Mouse (Mus musculus) hindlimb bud, embryonic 11.5 days (tissue): Measurements from ENCODE around the gene Srm.

ENCODE experiments used
- DNase-seq: peaks from one replicate; pipeline ENCODE4 v3.0.0-alpha.2; 2012; ENCODE audit warnings: low read depth, low spot score; ENCODE audit errors: extremely low spot score

Gene Srm

DNA sequence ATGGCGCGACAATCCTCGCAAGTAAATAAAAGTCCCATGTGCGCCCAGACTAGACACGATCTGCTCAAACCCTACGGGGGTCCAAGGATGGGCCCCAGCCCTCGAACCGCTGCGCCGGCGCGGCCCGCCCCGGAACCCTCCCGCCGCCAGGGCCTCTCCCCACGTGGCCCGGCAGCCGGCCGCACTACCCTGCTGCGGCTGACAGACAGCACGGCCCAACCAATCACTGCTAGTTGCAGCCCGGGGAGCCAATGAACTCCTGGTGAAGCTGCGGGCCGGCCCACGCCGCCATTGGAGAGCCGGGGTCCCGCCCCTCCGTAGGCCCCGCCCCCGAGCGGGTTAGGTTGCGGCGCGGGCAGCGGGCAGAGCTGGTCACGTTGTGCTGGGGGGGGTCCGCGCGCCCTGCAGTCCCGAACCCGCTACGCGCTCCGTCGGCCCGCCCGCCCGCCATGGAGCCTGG is at the start of gene Srm:
Gene Srm (plus strand): TSS at position 333 of the 460 bp plus-strand sequence.
- no peak for DNase-seq

DNA sequence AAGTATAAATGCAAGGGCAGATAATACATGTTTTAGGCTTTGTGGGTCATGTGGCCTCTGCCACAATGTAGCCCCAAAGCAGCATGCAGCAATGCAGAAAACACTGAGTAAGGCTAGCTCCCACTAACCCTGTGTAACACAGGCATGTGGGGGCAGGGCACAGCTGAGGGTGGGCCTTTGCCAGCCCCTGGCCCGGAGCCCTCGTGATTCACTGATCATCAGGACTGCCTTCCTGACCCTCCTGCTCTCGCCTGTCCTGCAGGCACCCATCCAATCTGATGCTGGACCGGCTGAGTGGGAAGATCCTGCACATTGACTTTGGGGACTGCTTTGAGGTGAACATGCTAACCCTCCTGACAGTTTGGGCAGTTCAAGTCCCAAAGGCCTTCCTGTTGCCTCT is 42.2 kb upstream of the Srm start:
- DNase-seq, result no peak

DNA sequence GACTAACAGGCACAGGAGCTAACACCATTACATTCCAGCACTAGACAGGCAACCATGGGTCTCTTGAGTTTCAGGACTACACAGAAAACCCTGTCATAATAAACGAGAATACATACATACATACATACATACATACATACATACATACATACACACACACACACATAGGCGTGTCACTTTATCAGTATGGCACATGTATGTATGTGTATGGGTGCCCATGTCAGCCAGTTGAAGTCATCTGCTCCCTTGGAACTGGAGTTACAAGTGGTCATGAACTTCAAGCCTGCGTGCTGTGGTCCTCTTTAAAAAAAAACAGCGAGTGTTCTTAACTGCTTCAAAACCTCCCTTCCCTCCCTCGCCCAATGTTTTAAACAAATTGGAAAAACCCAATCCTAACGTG is 33.5 kb upstream of the Srm start:
- DNase-seq, result no peak

DNA sequence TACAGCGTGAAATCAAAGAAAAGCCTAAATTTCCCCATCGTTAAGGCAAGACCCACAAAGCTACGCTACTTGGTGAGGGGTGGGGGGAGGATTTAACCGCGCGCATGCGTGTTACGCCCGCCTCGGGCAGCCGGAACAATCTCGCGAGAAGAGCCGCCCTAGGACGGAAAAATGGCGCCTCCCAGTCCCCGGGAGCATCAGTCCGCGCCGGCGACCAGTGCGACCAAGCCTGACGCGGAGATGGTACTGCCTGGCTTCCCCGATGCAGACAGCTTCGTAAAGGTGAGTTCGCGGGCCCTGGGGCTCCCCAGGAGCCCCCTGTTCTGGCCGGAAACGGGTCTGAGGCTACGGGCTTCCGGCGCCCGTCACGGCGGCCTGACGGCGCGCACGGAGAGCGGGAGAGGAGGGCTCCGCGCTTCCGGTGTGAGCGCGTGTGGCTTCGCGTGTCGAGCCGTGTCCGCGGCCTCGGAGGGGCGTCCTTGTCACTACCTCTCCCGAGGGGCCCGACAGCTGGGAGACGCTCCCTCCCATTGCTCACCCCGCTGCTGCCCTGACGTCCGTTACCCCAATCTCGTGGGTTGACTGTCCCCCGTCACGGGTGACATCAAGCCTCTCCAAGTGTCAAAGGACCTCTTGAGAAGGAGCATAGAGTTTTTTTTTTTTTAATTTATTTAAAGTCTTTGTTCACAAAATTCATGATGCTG is 32.9 kb upstream of the Srm start, which contains the start of gene Exosc10:
Gene Exosc10 (plus strand): TSS at position 133 of the 704 bp plus-strand sequence.
- DNase-seq, result peak; percentile 50

DNA sequence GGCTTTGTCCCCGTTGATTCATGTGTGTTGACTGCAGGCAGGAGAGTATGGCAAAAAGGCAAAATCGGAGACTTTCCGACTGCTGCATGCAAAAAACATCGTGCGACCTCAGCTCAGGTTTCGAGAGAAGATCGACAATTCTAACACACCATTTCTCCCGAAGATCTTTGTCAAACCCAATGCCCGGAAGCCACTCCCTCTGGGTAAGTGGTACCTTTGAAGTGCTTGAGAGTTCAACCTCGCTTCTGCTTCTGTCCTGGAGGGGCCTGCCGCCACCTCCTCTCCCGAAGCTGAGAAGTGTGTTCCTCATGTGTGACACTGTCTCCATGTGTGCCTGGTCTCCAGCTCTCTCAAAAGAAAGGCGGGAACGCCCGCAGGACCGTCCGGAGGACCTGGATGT is 28.6 kb upstream of the Srm start:
- DNase-seq, result no peak

DNA sequence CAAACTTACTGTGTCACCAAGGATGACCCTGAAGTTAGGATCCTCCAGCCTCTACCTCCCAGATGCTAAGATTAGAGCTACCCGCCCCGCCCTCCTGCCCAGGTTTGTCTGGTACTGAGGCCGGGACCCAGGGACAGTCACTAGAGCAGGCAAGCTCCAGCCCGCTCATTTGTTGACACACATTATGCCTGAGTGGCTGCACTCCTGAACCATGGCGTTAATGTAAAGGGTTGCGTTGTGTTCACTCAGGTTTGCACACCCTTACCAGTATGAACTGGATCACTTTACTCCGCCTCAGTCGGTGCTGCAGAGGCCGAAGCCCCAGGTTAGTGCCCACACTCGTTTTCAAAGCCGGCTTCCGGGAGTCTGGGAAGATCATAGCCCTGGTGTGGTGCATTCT is 27.7 kb upstream of the Srm start:
- no peak for DNase-seq

DNA sequence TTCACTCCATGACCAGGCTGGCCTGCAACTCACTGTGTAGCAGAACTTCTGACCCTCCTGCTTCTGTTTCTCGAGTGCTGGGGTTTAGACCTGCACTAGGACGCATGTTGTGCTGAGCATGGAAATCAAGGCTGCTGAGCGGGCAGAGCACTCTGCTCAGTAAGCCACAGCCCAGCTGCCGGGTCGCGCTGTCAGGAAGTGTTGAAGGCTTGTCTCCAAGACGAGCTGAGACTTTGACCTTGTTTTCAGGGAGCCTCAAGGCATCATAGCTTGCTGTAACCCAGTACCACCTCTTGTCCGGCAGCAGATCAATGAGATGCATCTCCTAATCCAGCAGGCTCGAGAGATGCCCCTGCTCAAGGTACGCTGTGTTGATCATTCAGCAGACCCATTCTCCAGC is 21.2 kb upstream of the Srm start:
- no peak for DNase-seq

DNA sequence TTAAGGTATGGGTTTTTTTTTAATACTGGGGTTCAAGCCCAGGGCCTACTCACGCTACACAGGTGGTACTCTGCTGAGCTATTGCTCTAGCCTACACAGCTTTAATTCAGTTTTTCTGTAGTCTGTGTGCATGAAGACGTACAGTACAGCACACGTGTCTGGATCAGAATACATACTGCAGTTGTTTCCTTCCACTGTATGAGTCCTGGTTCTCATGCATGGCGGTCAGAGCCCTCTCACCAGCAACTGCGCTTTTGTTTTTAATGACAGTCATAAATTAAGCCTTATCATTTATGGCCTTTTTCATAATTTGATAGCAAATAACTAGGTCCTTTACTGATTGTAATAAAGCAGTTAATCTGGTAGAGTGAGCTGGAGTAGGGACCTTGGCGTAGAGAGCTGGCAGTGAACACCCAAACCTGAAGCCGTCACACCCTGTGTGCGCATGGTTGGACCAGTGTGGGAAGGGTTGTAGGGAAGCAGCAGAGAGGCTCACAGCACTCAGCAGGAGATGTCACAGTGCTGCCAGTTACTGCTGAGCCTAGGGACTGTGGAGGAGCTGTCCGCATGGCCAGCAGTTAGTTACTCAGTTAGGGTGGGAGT is 20.5 kb upstream of the Srm start:
- no peak for DNase-seq

DNA sequence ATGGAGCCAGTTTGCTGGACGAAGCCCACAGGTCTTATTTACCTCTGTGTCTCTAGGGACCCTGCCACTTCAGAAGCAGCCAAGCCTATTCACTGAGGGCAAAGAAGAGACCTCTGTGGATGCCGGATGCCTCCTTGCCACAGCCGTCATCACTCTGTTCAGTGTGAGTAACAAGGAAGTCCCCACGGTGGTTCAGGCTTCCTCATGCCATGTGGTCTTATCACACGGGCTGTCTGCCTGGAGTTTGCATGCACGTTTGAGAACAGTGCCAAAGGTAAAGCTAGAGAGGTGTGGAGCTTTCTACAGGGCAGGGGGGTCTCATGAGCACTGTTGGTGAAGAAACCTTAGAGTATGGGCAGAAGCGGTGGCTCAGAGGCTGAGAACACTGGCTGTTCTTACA is 18.1 kb upstream of the Srm start:
- no peak for DNase-seq

DNA sequence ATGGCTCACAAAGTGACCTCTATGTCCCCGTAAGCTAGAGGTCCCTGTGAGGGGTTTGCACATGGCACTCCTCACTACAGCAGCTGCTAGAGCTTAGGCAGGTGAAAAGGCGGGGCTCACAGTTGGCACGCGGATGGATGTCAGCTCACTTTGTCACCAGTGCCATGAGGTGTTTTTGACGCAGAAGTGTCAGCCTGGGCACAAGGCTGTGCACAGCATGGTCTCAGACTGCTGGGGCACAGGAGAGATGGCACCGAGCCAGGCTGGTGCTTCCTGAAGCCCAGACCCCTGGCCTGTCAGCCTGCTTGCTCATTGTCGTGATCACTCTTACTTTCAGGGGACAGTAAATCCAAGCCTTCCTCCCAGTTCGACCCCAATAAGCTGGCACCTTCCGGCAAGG is 10.5 kb upstream of the Srm start:
- DNase-seq, result no peak

DNA sequence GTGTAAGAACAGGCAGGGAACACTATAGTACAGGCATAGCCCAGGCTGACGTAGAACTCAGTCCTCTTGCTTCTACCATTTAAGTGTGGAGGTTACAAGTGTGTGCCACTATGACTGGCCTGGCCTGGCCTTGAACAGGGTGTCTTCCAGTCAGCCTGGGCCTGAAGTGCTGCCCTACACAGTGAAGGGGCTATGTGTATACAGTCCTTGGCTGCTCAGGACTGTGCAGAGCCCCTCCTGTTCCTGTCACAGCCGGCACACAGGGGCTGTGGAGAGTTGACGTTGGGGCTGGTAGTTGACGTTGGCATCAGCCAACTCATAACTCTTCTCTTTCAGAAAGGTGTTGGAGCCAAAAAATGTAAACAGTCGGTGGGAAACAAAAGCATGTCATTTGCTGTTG is 9.9 kb upstream of the Srm start:
- DNase-seq, result no peak

DNA sequence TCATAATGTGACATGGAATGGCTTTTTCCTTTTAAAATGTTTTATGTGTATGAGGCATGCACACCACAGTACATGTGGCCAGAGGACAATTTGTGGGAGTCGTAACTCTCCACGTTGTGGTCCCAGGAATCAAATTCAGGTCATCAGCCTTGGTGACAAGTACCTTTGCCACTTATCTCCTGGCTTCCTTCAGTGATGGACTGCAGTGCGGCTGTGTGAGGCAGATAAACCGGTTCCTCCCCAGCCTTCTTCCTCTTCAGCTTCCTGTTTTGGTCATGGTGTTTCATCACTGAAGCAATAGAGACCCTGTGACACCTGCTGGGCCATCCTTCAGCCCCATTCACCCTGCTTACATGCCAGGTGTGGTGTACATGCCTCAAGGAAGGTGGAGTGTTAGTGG is 8.0 kb upstream of the Srm start:
- no peak for DNase-seq

DNA sequence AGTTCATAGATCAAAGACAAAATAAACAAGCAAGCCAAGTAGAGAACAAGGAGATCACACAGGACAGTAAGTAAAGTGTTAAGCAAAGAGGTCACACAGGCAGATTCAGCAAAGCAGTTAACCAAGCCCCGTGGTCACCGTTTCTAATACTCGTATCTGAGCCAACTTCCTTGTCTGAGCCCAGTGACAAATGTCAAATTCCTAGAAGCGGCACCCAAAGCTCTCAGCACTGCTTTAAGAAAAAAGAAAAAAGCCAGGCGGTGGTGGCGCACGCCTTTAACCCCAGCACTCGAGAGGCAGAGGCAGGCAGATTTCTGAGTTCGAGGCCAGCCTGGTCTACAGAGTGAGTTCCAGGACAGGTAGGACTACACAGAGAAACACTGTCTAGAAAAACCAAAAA is 4.7 kb upstream of the Srm start:
- DNase-seq, result no peak

DNA sequence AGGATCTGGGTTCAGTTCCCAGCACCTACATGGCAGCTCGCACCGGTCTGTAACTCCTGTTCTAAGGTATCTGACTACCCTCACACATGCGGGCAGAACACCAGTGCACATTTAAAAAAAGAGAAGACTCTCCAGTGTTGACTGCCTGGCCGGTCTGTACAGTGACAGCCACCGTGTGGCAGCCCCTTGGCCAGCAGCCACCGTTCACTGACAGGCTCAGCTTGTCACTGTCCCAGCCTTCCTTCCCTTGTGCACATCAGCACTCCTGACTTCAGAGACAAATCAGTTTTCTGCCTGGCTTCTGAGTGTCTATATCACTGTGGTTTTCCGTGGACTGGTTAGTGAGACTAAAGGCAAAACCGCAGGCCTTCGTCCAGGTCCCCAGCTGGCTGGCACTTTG is 2.5 kb upstream of the Srm start:
- DNase-seq, result no peak

DNA sequence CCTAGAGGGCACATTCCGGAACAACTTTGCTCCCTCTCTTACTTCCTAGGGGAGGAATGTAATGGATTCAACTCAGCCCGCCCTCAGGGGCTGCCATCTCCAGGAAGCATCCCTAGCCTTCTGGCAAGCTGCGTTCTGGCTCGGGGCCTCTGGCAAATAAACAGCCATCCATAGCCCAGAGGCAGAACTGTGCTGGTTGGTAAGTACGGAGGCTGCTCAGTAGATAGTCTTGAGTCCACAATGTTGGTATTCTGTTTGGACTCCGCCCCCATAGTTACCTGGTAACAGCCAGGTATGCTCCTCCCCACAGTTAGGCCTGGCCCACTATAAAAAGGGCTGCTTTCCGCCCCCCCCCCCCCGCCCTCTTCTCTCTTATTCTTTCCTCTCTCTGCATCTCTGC is 1.7 kb upstream of the Srm start:
- DNase-seq, result no peak

DNA sequence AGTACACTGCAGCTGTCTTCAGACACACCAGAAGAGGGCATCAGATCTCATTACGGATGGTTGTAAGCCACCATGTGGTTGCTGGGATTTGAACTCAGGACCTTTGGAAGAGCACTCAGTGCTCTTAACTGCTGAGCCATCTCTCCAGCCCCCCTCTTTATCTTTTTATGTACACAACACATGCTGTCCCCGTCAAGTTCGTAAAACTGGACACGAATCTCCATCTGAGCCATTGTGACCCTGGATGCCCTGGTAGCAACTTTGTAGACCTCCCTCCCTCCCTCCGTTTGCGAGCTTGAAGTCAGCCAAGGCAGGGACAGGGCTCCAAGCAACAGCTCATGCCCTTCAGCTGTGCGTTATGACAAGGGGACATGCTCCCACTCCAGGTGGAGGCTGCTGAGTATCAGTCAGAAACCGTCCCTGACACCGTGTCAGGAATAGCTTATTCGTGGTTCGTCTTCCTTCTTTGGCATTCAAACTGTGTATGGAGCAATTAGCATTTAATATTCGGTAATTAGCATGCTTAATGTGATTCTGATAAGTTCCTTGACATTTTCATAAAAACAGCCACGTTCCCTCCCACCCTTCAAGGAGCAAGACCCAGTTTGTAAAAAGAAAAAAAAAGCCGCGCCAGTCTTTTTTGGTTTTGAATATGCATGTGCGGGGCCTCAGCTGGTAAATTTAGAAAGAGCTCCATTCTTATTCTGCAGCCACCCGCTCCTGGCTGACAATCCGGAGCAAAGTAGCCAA is 707 bp upstream of the Srm start:
- DNase-seq, result no peak

DNA sequence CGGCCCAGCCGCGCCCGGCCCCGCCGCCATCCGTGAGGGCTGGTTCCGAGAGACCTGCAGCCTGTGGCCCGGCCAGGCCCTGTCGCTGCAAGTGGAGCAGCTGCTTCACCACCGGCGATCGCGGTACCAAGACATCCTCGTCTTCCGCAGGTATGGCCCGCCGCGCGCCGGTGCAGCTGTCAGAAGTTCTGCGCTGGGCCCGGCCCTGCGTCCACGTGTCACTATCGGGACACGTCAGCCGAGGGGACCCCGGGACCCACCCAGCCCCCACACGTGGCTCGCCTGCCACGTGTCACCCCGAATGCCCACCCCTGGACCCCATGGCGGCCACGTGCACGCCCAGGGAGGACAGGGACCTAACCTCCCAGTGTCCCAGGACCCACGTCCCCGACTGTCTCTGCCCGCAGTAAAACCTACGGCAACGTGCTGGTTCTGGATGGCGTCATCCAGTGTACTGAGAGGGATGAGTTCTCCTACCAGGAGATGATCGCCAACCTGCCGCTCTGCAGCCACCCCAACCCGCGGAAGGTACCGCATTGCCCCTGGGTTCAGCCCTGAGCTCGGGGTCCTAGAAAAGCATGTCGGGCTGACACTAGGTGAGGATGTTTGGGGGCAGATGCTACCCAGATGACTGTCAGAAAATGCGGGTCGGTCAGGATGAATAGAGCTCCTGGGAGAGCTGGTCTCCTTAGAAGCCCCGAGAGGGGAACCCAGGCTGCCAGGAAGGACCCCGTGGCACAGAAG is 506 bp downstream of the Srm start:
- DNase-seq, result no peak

DNA sequence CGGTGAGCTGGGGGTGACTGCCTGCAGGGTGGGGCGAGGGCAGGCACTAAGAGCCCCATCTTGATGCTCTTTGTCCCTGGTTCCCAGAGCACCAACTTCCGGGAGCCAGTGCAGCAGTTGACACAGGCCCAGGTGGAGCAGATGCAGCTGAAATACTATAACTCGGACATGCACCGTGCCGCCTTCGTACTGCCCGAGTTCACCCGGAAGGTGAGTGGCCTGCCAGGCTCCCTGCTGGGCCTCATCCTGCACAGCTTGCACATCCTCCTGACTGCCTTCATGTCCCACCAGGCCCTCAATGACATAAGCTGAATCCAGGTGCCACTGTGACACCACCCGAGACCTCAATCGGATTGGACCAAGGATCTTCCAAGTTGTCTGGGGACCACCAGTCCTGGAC is 2.7 kb downstream of the Srm start:
- DNase-seq, result no peak

DNA sequence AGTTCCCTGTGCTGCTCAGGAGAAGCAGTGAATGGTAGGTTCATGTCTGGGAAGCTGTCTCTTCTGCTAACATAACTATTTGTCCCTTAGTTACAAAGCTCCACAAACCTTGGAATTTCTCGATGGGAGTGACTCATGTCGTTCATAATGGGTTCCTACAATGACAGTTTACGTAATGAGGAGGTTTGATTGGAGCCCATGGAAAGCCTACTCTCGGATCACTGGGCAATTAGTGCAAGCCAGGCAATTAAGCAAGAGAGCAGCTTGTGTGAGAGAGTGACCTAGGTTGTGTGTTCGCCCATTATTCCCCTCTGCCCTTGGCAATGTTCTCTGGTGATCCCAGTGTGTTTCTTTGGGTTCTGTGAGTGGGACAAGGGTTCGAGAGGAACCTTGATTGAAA is 4.6 kb downstream of the Srm start:
- DNase-seq, result no peak

DNA sequence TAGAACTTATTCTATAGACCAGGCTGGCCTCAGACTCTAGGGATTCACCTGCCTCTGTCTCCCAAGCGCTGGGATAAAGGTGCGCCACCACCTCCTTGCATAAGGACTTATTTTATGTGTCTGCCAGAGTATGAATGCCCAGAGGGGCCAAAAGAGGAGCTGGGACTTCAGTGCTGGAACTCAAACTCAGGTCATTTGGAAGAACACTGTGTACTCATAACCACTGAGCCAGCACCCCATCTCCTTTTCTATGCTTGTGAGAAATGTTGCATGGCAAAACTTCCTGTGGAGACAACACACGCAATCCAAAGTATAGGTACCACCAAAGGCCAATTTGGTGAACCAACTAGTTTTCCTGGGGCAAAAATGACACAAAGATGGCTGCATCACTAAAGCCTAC is 5.4 kb downstream of the Srm start:
- no peak for DNase-seq

DNA sequence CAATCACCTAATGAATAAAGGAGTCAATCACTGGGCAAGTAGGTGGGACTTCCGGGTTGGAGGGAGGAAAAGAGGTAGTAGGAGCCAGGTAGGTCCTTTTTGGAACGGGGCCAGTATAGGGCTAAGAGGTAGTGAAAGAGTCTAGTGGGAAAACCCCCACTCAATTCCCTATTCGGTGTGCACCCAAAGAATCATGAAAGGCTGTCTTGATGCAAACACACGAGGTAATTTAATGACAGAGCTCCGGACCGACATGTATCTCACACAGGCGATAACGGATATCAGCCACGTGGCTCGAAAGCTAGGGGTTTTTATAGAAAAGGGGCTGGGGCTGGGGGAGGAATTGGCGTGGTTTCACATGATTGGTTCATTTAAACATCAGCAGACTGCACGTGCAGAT is 7.5 kb downstream of the Srm start:
- DNase-seq, result no peak

DNA sequence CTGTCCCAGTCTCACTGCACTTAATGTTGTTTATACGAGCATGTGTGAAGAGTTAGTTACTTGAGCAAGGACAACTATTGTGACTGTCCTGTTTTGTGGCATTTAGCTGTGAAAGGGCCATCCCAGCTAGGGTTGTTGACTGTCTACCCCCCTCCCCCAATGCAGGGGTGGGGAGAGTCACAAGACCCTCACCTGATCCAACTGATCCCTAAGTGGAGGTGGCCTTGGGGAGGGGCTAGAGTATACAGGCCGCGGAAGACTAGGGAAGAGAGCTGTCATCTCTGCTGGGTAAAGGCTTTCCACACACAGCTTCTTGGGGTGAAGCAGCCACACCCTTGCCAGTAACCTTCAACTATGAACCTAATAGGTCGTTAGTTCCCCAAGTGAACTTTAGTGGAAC is 9.0 kb downstream of the Srm start:
- DNase-seq, result no peak
